Mouse (Mus musculus) spleen, adult 18-20 months (tissue): ENCODE measurements at regions not wholly inside any gene's neighbourhood (a gene's known extent, or its start where the extent isn't known, plus 50 kb on each side); places are given as distances from the start of the nearest gene placed in this dataset.

Experiments
- DNase-seq, 2 experiments: peaks; one replicate each; pipeline ENCODE4 v3.0.0; 2022; ENCODE audit warnings: mixed read lengths in 2 of 2

GRCm38 (mm10) chr4:89082838-89083237, 54.1 kb upstream of the Mtap start:
- no peak for DNase-seq

- no peak for DNase-seq
Observed at GRCm38 (mm10) chr4:89078485-89078884, 58.4 kb upstream of the Mtap start.

- no peak for DNase-seq
Observed at GRCm38 (mm10) chr4:89074705-89075104, 62.2 kb upstream of the Mtap start.

GRCm38 (mm10) chr4:89070430-89070829, 66.5 kb upstream of the Mtap start:
- DNase-seq, result no peak

GRCm38 (mm10) chr4:89064401-89064800, 72.5 kb upstream of the Mtap start:
- DNase-seq, result no peak

- DNase-seq, result no peak
Observed at GRCm38 (mm10) chr4:89062384-89062783, 74.5 kb upstream of the Mtap start.

GRCm38 (mm10) chr4:89061619-89062018, 75.3 kb upstream of the Mtap start:
- DNase-seq, result no peak

- no peak for DNase-seq
Observed at GRCm38 (mm10) chr4:89057573-89057972, 79.3 kb upstream of the Mtap start.

- no peak for DNase-seq
Observed at GRCm38 (mm10) chr4:89057135-89057534, 79.8 kb upstream of the Mtap start.

- DNase-seq, result no peak
Observed at GRCm38 (mm10) chr4:89055969-89056368, 81.0 kb upstream of the Mtap start.

GRCm38 (mm10) chr4:89053606-89054005, 83.3 kb upstream of the Mtap start:
- no peak for DNase-seq

- DNase-seq, result no peak
Observed at GRCm38 (mm10) chr4:89051897-89052296, 85.0 kb upstream of the Mtap start.

GRCm38 (mm10) chr4:89050551-89051199, 86.2 kb upstream of the Mtap start:
- DNase-seq, result no peak

GRCm38 (mm10) chr4:89049592-89050440, 87.1 kb upstream of the Mtap start:
- DNase-seq, result no peak

GRCm38 (mm10) chr4:89044516-89044915, 92.4 kb upstream of the Mtap start:
- no peak for DNase-seq

GRCm38 (mm10) chr4:89043982-89044381, 92.9 kb upstream of the Mtap start:
- no peak for DNase-seq

- DNase-seq, result no peak
Observed at GRCm38 (mm10) chr4:89040856-89041255, 96.1 kb upstream of the Mtap start.

- DNase-seq, result no peak
Observed at GRCm38 (mm10) chr4:89038906-89039305, 98.0 kb upstream of the Mtap start.

- no peak for DNase-seq
Observed at GRCm38 (mm10) chr4:89038135-89038534, 98.8 kb upstream of the Mtap start.

- no peak for DNase-seq
Observed at GRCm38 (mm10) chr4:89034822-89035221, 102.1 kb upstream of the Mtap start.

- no peak for DNase-seq
Observed at GRCm38 (mm10) chr4:89034299-89034698, 102.6 kb upstream of the Mtap start.

GRCm38 (mm10) chr4:89012681-89013353, 124.1 kb upstream of the Mtap start:
- no peak for DNase-seq

- DNase-seq, result no peak
Observed at GRCm38 (mm10) chr4:89008561-89008960, 128.4 kb upstream of the Mtap start.

- DNase-seq, result no peak
Observed at GRCm38 (mm10) chr4:89001470-89001869, 121.5 kb upstream of the Ifne start.
